Mouse (Mus musculus) brain, adult 2 months (tissue): ENCODE results near the gene Tmprss13.

Source experiments
- DNase-seq: peaks from one replicate; pipeline ENCODE4 v3.0.0; 2011; ENCODE audit warnings: low read depth, low spot score

Gene Tmprss13

DNA sequence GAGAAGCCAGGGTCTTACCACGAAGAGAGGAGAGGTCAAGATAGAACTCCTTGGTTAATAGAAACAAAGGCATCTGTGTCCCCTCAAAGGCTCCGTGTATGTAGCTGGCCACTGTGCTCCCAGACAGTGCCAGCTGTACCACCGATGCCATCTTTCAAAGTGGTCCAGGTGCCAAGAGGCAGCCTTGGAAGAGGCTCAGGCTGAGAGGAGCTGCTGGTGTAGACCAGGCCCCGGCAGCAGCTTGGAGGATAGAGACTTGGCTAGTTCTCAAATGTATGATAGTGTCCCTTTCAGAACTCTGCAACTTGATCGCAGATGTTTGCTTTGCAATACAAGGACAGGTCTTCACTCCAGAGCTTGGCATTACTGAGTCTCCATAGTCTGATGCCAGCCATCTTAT lies 63.4 kb downstream of the Tmprss13 start:
- peak; percentile 77 for DNase-seq

DNA sequence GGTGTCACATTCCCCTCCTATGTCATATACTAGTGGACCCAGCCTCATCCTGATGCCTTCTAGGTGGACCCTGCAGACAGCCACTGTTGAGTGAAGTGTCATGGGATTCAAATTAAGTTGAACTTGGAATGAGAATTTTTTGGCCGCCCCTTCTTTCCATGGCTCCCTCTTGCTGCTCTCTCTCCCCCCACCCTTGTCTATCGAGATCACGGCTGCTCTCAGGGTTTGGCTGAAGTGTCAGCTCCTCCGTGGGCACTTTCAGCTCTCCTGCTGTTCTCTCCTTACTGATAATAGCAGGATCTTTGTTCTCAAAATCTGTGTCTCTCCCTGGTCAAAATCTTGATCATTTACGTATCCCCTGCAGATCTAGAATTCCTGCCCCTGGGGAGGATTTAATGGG lies 63.9 kb downstream of the Tmprss13 start:
- no peak for DNase-seq

DNA sequence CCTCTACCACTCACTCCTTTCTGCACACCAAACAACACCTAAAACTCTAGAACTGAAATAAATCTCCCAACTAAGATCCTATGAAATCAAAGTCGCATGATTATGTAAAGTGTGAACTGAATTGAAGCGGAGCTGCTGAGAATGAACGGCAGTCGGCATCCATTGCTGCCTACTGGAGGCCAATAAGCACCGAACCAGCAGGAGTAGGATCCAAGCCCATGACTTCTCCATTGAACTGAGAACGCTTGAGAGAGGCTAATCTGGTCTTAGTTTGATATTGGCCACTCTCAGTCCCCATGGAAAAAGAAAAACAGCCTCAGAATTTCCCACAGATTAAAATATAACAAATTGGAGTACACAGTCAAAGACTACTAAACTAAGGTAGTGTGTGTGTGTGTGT lies 65.0 kb downstream of the Tmprss13 start:
- DNase-seq: peak; percentile 26

DNA sequence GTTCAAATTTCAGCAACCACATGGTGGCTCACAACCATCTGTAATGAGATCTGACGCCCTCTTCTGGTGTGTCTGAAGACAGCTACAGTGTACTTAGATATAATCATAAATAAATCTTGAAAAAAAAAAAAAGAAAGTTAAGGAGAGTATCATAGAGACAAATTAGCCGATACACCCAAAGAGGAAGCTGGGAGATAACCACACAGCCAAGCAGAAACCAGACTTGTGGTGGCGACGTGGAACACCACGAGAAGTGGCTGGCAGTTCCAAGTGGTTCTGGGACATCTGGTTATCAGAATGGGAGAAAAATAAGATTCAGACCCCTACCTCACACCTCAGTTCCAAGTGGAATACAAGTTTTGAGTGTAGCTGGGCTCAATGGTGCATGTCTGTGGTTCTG lies 67.8 kb downstream of the Tmprss13 start:
- no peak for DNase-seq

DNA sequence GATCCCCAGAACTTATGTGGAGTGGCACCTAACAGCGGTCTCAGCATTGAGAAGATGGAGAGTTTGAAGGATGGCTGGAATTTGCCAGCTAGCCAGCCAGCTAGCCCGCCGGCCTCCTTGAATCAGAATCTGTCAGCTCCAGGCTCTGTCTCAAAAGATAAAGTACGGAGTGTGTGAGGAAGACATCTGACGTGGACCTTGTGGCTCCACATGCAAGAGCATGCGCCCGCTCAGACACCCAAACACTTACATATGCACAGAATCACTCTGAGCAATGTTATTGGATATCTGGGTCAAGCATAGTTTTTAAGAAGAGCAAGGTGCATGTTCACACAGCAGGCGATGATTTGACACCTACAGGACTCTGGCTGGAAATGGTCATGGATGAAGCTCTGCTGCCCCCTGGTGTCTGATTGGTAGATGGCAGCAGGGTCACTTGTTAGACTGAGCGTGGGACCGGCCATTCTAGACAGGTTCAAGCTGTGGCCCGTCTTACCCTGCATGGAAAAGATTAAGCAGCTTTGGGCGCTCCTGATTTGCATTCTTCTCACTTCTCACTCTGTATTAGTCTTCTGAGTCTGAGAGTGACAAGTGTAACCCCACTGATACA lies 69.6 kb downstream of the Tmprss13 start:
- DNase-seq: peak; percentile 93

DNA sequence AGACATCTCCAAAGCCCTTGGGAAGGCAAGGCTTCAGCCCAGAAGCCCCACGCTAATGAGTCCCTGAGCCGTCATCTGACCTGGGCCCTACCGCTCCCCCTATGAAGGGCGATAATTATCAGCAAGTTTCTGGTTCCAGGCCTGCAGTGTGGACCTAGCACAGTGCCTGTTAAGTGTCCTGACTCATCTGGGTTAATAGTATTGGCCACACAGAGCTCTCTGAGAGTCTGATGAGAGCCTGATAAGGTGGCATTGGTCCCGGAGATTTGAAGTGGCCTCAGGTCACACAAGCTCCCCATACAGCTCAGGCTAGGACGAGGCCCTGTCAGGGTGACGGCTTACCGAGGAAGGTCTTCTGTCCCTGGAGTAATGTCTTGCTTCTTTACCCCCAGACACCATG lies 70.7 kb downstream of the Tmprss13 start:
- DNase-seq: no peak

DNA sequence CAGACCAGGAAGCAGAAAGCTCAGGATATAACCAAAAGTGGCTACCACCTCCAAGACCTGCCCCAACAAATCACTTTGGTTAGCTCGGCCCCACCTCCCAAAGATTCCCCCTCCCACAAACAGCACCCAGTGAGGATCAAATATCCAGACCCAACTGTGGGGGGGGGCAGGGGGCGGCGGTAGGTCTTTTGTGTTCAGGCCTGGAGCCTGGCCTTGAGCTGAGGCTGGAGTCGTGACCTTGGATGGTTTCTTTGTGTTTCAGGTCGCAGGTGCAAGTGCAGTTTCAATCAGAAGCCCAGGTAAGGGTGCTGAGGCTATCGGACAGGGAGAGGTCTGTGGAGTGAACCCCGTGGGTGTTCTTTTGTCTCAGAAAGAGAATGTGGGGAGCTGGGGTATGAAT lies 72.4 kb downstream of the Tmprss13 start:
- no peak for DNase-seq

DNA sequence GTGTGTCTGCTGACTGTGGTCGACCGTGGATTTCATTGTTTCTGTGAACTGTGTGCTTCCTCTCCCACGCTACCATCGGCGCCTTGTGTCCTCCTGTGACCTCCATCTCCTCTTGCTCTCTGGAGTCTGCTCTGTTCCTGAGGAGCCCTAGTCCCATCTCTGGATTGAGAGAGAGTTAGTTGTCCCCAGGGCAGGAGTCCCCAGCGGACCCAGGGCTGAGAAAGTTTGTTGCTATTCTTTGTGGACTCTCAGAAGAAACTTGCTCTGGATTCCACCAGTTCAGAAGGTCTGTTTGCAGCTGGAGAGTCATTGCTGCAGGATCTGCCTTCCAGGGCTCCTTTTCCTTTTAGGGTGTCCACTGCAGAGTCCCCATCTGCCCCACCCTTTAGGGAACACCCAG lies 76.3 kb downstream of the Tmprss13 start:
- DNase-seq: no peak

DNA sequence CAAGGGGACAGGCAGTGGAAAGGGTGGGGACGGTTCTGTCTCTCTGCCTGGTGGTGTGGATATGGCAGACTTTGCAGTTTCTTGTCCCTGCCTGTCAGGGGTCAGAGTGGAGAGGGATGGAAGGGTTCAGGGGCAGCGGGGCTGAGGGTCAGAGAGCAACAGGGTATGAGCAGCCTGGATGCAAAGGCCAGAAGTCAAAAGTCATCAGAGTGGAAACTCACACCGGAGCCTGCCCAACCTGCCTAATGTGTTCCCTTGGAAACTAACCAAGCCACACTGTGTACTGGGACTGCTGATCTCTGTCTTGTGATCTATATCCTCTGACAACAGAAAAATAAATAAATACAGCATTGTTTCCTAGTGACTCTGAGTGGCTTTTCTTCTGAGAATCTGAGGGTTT lies 76.9 kb downstream of the Tmprss13 start:
- DNase-seq: no peak
